Mouse (Mus musculus): ENCODE results near the gene Neb. TPM values are rescaled to one million over a fixed set of nuclear protein-coding genes. Genes with fewer than 3 reads are reported as not detected.
A peak's percentile ranks its signal among the peaks of the same experiment; 100 is the strongest.

The Neb gene
- total and polyA plus RNA-seq, 3 experiments: 0.12 to 0.70 TPM; not detected in 1

DNA sequence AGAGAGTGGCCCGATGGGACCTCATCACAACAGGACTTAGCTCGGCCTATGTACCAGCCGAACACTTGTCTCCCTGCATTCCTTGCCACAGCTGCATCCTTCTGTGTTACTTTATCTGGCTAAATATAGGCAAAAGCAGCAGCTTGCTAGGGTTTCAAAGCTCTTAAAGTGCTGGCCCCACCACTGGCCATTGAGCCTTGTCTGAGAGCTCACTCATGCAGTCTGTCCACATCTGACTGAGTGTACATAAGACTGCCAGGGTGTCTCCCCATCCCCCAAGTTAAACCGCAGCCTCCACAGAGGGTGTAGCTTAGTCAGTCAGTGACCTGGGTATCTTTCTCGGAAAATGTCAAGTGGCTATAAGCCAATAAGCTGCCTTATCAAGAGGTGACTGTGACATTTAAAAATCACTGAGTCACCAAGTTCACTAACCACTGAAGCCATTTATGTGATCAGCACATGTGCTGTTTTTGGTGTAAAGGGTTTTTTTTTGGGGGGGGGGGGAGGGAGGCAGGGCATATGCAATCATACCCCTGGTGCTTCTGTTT is 59.2 kb downstream of the Neb start:
- peak overlapping the region; percentile 50 for H3K9ac ChIP-seq (ENCODE audit: control insufficient read depth, low read depth, low read length, poor library complexity, severe bottlenecking)
- H3K9me3 ChIP-seq (replicated peaks; ENCODE audit: insufficient read depth, low read length): no peaks in the 10 kb centered on the region
- H3K4me3 ChIP-seq (ENCODE audit: control insufficient read depth in 1 of 2, insufficient read depth in 1 of 2, low read depth in 2 of 2, low read length in 2 of 2): peak overlapping the region; percentile 21 to 42; a peak in 3 of 4 replicates
- H3K27me3 ChIP-seq (ENCODE audit: control insufficient read depth in 1 of 2, insufficient read depth in 2 of 2, low read length in 2 of 2): no peaks in the 10 kb centered on the region
- H3K27ac ChIP-seq (ENCODE audit: control insufficient read depth, low read depth, low read length): peak overlapping the region; percentile 89
- no peaks in the 10 kb centered on the region for H3K79me2 ChIP-seq (ENCODE audit: control insufficient read depth, insufficient read depth, low read length, poor library complexity)
- peaks cover 0 to 44% of the 10 kb centered on the region in 2 experiments; a peak in 2 of 4 replicates for H3K36me3 ChIP-seq (ENCODE audit: control insufficient read depth in 1 of 2, insufficient read depth in 2 of 2, low read length in 2 of 2)
- H3K4me1 ChIP-seq (ENCODE audit: control insufficient read depth in 1 of 2, insufficient read depth in 2 of 2, low read length in 2 of 2): peaks cover 12 to 33% of the 10 kb centered on the region in 2 experiments
- DNase-seq (ENCODE audit: low read depth, low spot score): peak; percentile 92
- TF ChIP-seq TCF12 (IDR thresholded peaks at IDR 0.05; ENCODE audit: low read depth, low read length): peak; percentile 76
- TF ChIP-seq CHD2 (IDR thresholded peaks at IDR 0.05; ENCODE audit: low read length): peak; percentile 79
- no peak for TF ChIP-seq NRF1 (IDR thresholded peaks at IDR 0.05; ENCODE audit: insufficient read depth, low read depth, low read length, poor library complexity, severe bottlenecking)
- TF ChIP-seq ZNF384 (IDR thresholded peaks at IDR 0.05; ENCODE audit: low read depth, low read length): peak; percentile 62
- peak; percentile 76 for TF ChIP-seq MAFK (IDR thresholded peaks at IDR 0.05; ENCODE audit: borderline replicate concordance, low read depth, low read length)
- peak; percentile 91 for TF ChIP-seq RCOR1 (IDR thresholded peaks at IDR 0.05; ENCODE audit: low read depth, low read length)
- TF ChIP-seq POLR2AphosphoS5 (IDR thresholded peaks at IDR 0.05; ENCODE audit: borderline replicate concordance, low read depth, low read length): no peak
- peak; percentile 90 for TF ChIP-seq GATA1 (IDR thresholded peaks at IDR 0.05; ENCODE audit: low read depth, low read length)
- TF ChIP-seq ETS1 (IDR thresholded peaks at IDR 0.05; ENCODE audit: low read depth, low read length): peak; percentile 96
- no peak for TF ChIP-seq GABPA (IDR thresholded peaks at IDR 0.05; ENCODE audit: low read depth, low read length)
- TF ChIP-seq RAD21 (IDR thresholded peaks at IDR 0.05; ENCODE audit: low read depth, low read length): no peak
- no peak for TF ChIP-seq CTCF (IDR thresholded peaks at IDR 0.05 in 2 of 3, conservative IDR thresholded peaks at IDR 0.05 in 1 of 3; ENCODE audit: control insufficient read depth in 1 of 3, insufficient read depth in 1 of 3, low read depth in 2 of 3, low read length in 3 of 3, poor library complexity in 1 of 3, severe bottlenecking in 1 of 3)
- TF ChIP-seq ZC3H11A (IDR thresholded peaks at IDR 0.05; ENCODE audit: low read depth, low read length): no peak
- TF ChIP-seq HCFC1 (IDR thresholded peaks at IDR 0.05; ENCODE audit: low read depth, low read length): no peak
- no peak for TF ChIP-seq UBTF (IDR thresholded peaks at IDR 0.05; ENCODE audit: borderline replicate concordance, insufficient read depth, low read depth, low read length)
- 0 out of 2 replicates have a peak, but pooled peaks have one; percentile 38 for TF ChIP-seq MYB (IDR thresholded peaks at IDR 0.05; ENCODE audit: low read depth, low read length)
- TF ChIP-seq NELFE (IDR thresholded peaks at IDR 0.05; ENCODE audit: low read depth, low read length): 0 out of 2 replicates have a peak, but pooled peaks have one; percentile 51
- TF ChIP-seq MAZ (IDR thresholded peaks at IDR 0.05; ENCODE audit: low read depth, low read length): peak; percentile 80
- no peak for TF ChIP-seq ZKSCAN1 (IDR thresholded peaks at IDR 0.05; ENCODE audit: low read depth, low read length)
- TF ChIP-seq MEF2A (IDR thresholded peaks at IDR 0.05; ENCODE audit: extremely low read depth, insufficient replicate concordance, low read depth, low read length, poor library complexity, severe bottlenecking): peak; percentile 34; the same call in 1 of the 2 replicates
- peak in 1 of 2 experiments; percentile 38; a peak in 1 of 4 replicates for TF ChIP-seq POLR2A (IDR thresholded peaks at IDR 0.05; ENCODE audit: control insufficient read depth in 1 of 2, insufficient read depth in 1 of 2, low read depth in 1 of 2, low read length in 2 of 2, poor library complexity in 1 of 2)
- TF ChIP-seq KAT2A (conservative IDR thresholded peaks at IDR 0.05; ENCODE audit: low read depth, low read length): 0 out of 2 replicates have a peak, but pooled peaks have one; percentile 28
- peak; percentile 88 for TF ChIP-seq MYC (IDR thresholded peaks at IDR 0.05; ENCODE audit: low read depth, low read length)
- peak; percentile 84 for TF ChIP-seq SIN3A (IDR thresholded peaks at IDR 0.05; ENCODE audit: low read length)
- TF ChIP-seq EP300 (IDR thresholded peaks at IDR 0.05; ENCODE audit: low read depth in 1 of 2, low read length in 2 of 2): peak; percentile 92 to 93
- TF ChIP-seq ZMIZ1 (IDR thresholded peaks at IDR 0.05; ENCODE audit: low read depth, low read length): no peak
- 0 out of 2 replicates have a peak, but pooled peaks have one; percentile 57 for TF ChIP-seq MXI1 (IDR thresholded peaks at IDR 0.05; ENCODE audit: low read depth, low read length)
- no peak for TF ChIP-seq TBP (IDR thresholded peaks at IDR 0.05; ENCODE audit: low read depth, low read length)
- TF ChIP-seq SMC3 (IDR thresholded peaks at IDR 0.05; ENCODE audit: low read depth, low read length): no peak
- TF ChIP-seq POLR2AphosphoS2 (IDR thresholded peaks at IDR 0.05; ENCODE audit: low read length): no peak
- no peak for TF ChIP-seq USF2 (IDR thresholded peaks at IDR 0.05; ENCODE audit: borderline replicate concordance in 1 of 2, insufficient read depth in 1 of 2, low read depth in 1 of 2, low read length in 2 of 2)
- peak; percentile 43; the same call in 1 of the 2 replicates for TF ChIP-seq TAL1 (IDR thresholded peaks at IDR 0.05; ENCODE audit: low read length)
- no peak for TF ChIP-seq CHD1 (IDR thresholded peaks at IDR 0.05; ENCODE audit: low read depth, low read length)
- TF ChIP-seq MAX (IDR thresholded peaks at IDR 0.05; ENCODE audit: low read length): peak; percentile 71
- peak; percentile 69 for TF ChIP-seq BHLHE40 (IDR thresholded peaks at IDR 0.05; ENCODE audit: borderline replicate concordance, low read depth, low read length)
- TF ChIP-seq ELF1 (IDR thresholded peaks at IDR 0.05; ENCODE audit: low read depth, low read length): no peak

Data from MEL (cell line).